Mouse (Mus musculus) lung, adult 18-20 months (tissue): ENCODE measurements at regions not wholly inside any gene's neighbourhood (a gene's known extent, or its start where the extent isn't known, plus 50 kb on each side); places are given as distances from the start of the nearest gene placed in this dataset.

Experiments used
- DNase-seq, 2 experiments: peaks; one replicate each; pipeline ENCODE4 v3.0.0; 2022; ENCODE audit warnings: mixed read lengths in 2 of 2

GRCm38 (mm10) chr4:64335814-64336213, 289.0 kb upstream of the Tnc start:
- no peak for DNase-seq

- DNase-seq, result no peak
These were observed 283.4 kb upstream of the Tnc start for GRCm38 (mm10) chr4:64330213-64330612.

- DNase-seq, result no peak
These were observed 277.6 kb upstream of the Tnc start for GRCm38 (mm10) chr4:64324391-64324790.

GRCm38 (mm10) chr4:64316553-64317347, 269.9 kb upstream of the Tnc start:
- DNase-seq, result no peak

GRCm38 (mm10) chr4:64296941-64297340, 250.1 kb upstream of the Tnc start:
- DNase-seq, result no peak

- DNase-seq, result peak; percentile 4 to 18
These were observed 235.7 kb upstream of the Tnc start for GRCm38 (mm10) chr4:64282471-64282870.

GRCm38 (mm10) chr4:64276980-64277379, 230.2 kb upstream of the Tnc start:
- no peak for DNase-seq

GRCm38 (mm10) chr4:64274291-64274960, 227.6 kb upstream of the Tnc start:
- no peak for DNase-seq

GRCm38 (mm10) chr4:64269846-64270245, 223.0 kb upstream of the Tnc start:
- no peak for DNase-seq

- no peak for DNase-seq
These were observed 222.3 kb upstream of the Tnc start for GRCm38 (mm10) chr4:64269117-64269516.

- no peak for DNase-seq
These were observed 213.7 kb upstream of the Tnc start for GRCm38 (mm10) chr4:64260473-64260872.

- DNase-seq, result no peak
These were observed 213.3 kb upstream of the Tnc start for GRCm38 (mm10) chr4:64260188-64260444.

GRCm38 (mm10) chr4:64259348-64260187, 212.8 kb upstream of the Tnc start:
- no peak for DNase-seq

GRCm38 (mm10) chr4:64255253-64255652, 208.4 kb upstream of the Tnc start:
- DNase-seq, result no peak

GRCm38 (mm10) chr4:64250691-64251090, 203.9 kb upstream of the Tnc start:
- DNase-seq, result no peak

- DNase-seq, result no peak
These were observed 191.5 kb upstream of the Tnc start for GRCm38 (mm10) chr4:64238196-64238740.

- DNase-seq, result no peak
These were observed 188.7 kb upstream of the Tnc start for GRCm38 (mm10) chr4:64235534-64235933.

GRCm38 (mm10) chr4:64232159-64232558, 185.3 kb upstream of the Tnc start:
- no peak for DNase-seq

- DNase-seq, result no peak
These were observed 181.5 kb upstream of the Tnc start for GRCm38 (mm10) chr4:64228341-64228740.

- no peak for DNase-seq
These were observed 179.8 kb upstream of the Tnc start for GRCm38 (mm10) chr4:64226635-64227034.

- DNase-seq, result no peak
These were observed 178.1 kb upstream of the Tnc start for GRCm38 (mm10) chr4:64224918-64225317.

GRCm38 (mm10) chr4:64219802-64220201, 173.0 kb upstream of the Tnc start:
- DNase-seq, result no peak

- DNase-seq, result no peak
These were observed 160.5 kb upstream of the Tnc start for GRCm38 (mm10) chr4:64207118-64207868.
